Mouse (Mus musculus): Measurements from ENCODE around the gene Zfp91. TPM values are rescaled to one million over a fixed set of nuclear protein-coding genes. Genes with fewer than 3 reads are reported as not detected.

Gene Zfp91
- polyA plus RNA-seq, 1 experiment from 2014 or later = 16.3 TPM

DNA sequence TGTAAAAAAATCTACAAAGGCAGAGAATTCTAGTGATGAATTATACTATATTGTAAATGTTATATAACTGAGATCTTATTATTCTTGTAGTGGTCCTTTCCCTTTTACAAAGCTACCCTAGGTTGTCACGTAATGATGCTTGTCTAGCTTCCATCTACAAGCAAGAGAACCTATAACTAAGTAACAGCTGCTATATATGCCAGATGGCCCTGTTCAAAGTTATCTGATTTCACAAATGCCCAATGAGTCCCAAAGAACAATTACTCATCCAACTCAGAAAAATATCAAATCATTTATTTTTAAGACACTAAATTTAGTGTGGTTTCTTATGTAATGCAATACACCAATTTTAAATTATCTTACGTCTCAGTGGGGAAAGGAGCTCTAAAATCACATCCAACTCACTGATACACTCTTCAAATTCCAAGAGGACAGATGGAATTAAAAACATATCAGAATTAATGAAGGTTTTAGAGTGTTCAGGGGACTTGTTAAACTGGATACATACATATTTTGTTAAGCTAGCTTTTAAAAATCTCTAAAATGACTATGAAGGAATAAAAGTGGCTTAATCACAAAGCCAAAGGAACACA lies 9.0 kb downstream of the Zfp91 start:
- no peak overlapping the region for H3K9ac ChIP-seq
- no peaks in the 10 kb centered on the region for H3K27me3 ChIP-seq
- no peak for ATAC-seq
- H3K9me3 ChIP-seq (replicated peaks) = no peaks in the 10 kb centered on the region
- H3K4me3 ChIP-seq = no peak overlapping the region
- H3K36me3 ChIP-seq (ENCODE audit: poor library complexity, severe bottlenecking) = no peaks in the 10 kb centered on the region
- H3K4me1 ChIP-seq = peaks cover 8% of the 10 kb centered on the region
- no peak overlapping the region for H3K27ac ChIP-seq
- H3K4me2 ChIP-seq = no peak overlapping the region
- 92% methylated on average over 2 of the region's 2 CpGs for WGBS

DNA sequence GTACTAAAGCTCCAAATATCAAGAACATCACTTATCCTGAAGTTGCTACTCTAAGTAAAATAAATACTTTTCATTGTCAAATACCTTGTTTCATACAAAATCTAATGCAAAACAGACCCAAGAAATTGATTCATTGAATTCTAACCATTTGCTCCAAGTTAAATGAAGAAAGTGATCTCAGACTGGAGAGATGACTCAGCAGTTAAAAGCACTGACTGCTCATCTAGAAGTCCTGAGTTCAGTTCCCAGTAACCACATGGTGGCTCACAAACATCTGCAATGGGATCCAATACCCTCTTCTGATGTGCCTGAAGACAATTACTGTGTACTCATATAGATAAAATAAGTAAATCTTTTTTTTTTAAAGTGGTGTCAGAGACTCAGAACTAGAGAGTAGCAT lies 15.5 kb downstream of the Zfp91 start:
- Histone ChIP-seq H3K27me3 (no peaks in the 10 kb centered on the region), H3K9ac (no peak overlapping the region), H3K27ac (no peak overlapping the region), H3K4me2 (no peak overlapping the region), H3K4me1 (no peaks in the 10 kb centered on the region), H3K36me3 (ENCODE audit: poor library complexity, severe bottlenecking) (peaks cover 17% of the 10 kb centered on the region), H3K4me3 (no peak overlapping the region), H3K9me3 (replicated peaks) (no peaks in the 10 kb centered on the region)
- ATAC-seq = no peak

DNA sequence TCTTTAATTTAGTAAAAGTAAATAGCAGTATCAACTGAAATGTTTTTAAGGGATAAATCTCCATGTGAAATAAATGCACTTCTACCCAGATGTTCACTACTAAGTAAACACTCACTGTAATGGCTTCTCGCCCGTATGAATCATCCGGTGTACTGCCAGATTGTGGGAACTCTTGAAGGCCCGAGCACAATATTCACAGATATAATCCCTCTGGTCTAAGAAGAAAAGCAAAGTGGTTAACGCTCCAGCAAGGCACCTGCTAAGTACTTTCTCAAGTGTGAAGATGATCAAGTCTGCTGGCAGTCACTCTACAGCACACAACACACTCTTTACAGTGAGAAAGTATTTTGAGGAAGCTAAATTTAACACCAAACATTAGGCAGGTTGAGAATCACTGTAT lies 25.0 kb downstream of the Zfp91 start:
- H3K4me1 ChIP-seq = peaks cover 5% of the 10 kb centered on the region; the same call in 1 of the 2 replicates
- H3K36me3 ChIP-seq (ENCODE audit: poor library complexity, severe bottlenecking) = peaks cover 57% of the 10 kb centered on the region
- ATAC-seq = no peak
- no peaks in the 10 kb centered on the region for H3K27me3 ChIP-seq
- H3K9ac ChIP-seq = no peak overlapping the region
- 87% methylated on average over 5 of the region's 5 CpGs for WGBS
- no peaks in the 10 kb centered on the region for H3K9me3 ChIP-seq (replicated peaks)
- no peak overlapping the region for H3K4me2 ChIP-seq
- no peak overlapping the region for H3K4me3 ChIP-seq
- H3K27ac ChIP-seq = no peak overlapping the region

DNA sequence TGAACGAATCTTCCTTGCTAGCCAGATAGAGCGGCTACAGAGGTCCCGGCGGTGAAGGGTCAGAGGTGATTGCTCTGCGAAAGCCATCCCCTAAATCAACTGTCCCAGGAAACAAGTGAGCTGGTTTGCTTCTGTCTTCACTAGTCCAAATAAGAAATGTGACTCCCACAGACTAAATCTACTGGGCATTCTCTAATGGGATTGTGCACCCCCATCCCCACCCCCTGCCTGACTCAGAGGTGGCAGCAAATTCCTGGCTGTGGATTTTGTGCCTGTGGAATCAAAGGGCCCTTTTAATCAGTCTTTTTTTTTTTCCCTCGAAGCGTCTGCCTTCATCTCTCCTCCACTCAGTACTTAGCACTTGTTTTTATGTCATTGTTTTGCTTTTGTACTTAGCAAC lies 30.6 kb downstream of the Zfp91 start, which contains the start of gene Cntf:
Gene Cntf, minus strand, starts transcription at position 325 of the 400 bp plus-strand sequence.
- Histone ChIP-seq H3K27me3 (no peaks in the 10 kb centered on the region), H3K9me3 (replicated peaks) (no peaks in the 10 kb centered on the region), H3K4me3 (no peak within 1 kb of the TSS), H3K36me3 (ENCODE audit: poor library complexity, severe bottlenecking) (peaks cover 71% of the 10 kb centered on the region), H3K27ac (no peak within 1 kb of the TSS), H3K4me1 (peaks cover 9% of the 10 kb centered on the region; the same call in 1 of the 2 replicates), H3K9ac (no peak within 1 kb of the TSS), H3K4me2 (no peak within 1 kb of the TSS)
- 49% methylated on average over 7 of the region's 7 CpGs for WGBS
- no peak for ATAC-seq

DNA sequence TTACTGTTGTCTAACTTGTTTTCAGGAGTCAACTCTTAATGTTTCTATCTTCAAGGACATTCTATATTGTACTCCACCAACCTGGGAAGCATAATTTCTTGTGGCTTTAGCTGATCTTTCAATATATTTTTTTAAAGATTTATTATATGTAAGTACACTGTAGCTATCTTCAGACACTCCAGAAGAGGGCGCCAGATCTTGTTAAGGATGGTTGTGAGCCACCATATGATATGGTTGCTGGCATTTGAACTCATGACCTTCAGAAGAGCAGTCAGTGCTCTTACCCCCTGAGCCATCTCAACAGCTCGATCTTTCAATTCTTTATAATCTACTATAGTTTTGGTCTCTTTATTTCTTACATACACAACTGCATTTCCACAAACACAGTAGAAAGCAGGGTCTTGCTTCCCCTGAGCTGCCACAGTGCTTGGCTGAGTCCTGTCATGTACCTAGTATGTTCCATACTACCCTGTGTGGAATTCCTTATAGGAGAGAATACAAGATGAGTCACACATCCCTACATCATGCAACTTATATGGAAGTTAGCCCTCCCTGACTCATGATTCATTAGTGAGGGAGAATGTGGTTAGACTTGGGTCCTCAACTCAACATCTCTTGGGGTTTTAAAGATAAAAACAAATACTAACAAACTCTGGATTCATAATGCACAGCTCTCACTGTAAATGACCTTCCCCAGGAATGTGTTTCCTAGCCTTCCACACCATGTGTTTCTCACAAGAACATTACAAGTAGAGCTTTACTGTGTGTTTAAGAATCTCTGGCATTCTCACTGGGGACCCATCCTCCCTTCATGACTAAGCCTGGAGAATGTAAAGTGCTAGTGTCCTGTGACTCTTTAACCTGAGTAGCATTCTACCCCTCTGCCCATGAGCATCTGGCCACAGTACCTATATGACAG lies 33.5 kb downstream of the Zfp91 start:
- no peak for ATAC-seq
- Histone ChIP-seq H3K4me3 (no peak overlapping the region), H3K4me1 (peaks cover 9% of the 10 kb centered on the region; the same call in 1 of the 2 replicates), H3K4me2 (no peak overlapping the region), H3K27me3 (no peaks in the 10 kb centered on the region), H3K27ac (no peak overlapping the region), H3K9ac (no peak overlapping the region), H3K36me3 (ENCODE audit: poor library complexity, severe bottlenecking) (peaks cover 43% of the 10 kb centered on the region), H3K9me3 (replicated peaks) (no peaks in the 10 kb centered on the region)
- WGBS = 52% methylated on average over 2 of the region's 2 CpGs

DNA sequence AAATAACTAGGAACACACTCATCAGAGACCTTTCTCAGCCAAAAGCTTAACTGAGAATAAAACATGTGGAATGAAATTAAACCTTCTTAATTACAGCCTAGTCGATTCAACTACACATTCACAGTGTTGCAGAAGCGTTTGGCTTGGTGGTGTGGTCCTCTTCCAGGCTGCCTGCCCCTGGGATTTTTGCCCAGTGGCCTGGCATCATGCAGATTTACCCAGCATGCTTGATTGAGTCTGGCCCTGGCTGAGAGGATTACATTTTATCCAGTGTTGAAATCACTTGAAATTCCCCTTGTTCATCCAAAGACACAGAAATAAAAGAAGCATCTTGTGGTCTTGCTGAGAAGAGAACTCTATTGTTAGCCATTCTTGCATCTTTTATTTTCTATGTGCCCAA lies 36.3 kb downstream of the Zfp91 start:
- ATAC-seq = peak; percentile 69
- Histone ChIP-seq H3K27ac (no peak overlapping the region), H3K27me3 (no peaks in the 10 kb centered on the region), H3K9me3 (replicated peaks) (no peaks in the 10 kb centered on the region), H3K4me3 (no peak overlapping the region), H3K9ac (no peak overlapping the region), H3K4me2 (no peak overlapping the region), H3K4me1 (no peaks in the 10 kb centered on the region), H3K36me3 (ENCODE audit: poor library complexity, severe bottlenecking) (peaks cover 27% of the 10 kb centered on the region)
- 35% methylated on average over 2 of the region's 2 CpGs for WGBS

DNA sequence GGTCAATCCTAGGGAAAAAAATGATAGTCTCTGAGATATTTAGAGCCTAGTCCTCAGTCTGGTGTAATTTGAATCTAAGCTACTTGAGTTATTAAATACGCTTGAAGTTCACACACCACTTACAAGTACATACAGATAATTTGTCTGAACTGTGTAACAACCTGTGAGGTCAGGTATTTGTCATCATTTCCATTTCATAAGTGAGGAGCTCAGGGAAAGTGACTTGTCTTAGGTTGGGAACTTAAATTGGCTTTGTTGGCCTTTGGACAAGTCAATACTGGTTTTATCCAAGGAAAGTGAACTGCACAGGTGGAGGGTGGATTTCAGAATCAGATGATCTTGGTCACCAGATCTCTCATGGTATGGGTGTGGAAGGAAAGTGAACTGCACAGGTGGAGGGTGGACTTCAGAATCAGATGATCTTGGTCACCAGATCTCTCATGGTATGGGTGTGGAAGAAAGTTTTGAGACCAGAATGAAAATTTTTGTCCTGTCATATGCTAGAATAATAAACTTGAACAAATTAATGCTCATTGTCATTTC lies 36.9 kb downstream of the Zfp91 start:
- WGBS = 91% methylated on average over 1 of the region's 1 CpGs
- H3K36me3 ChIP-seq (ENCODE audit: poor library complexity, severe bottlenecking) = peaks cover 22% of the 10 kb centered on the region
- no peak overlapping the region for H3K4me2 ChIP-seq
- no peaks in the 10 kb centered on the region for H3K27me3 ChIP-seq
- H3K27ac ChIP-seq = no peak overlapping the region
- no peak overlapping the region for H3K9ac ChIP-seq
- no peaks in the 10 kb centered on the region for H3K9me3 ChIP-seq (replicated peaks)
- no peaks in the 10 kb centered on the region for H3K4me1 ChIP-seq
- ATAC-seq = no peak
- no peak overlapping the region for H3K4me3 ChIP-seq

DNA sequence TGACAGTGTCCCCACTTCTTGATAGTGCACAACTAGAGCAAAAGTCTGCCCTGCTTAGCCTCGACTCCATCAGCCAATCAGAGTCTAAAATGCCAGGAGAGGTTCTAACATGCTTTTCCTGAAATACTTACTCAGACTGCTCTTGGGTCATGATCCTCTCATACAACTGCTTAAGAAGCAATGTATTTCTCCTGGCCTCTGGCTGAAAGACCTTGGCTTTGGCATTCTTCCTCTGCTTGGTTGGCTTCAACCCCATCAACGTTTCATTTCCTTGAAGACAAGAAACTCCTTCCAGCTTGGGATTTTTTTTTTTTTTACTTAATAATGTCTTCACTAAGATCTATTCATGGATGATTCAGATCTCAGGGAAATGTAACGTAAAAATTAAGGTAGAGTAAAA lies 39.6 kb downstream of the Zfp91 start:
- Histone ChIP-seq H3K4me1 (no peaks in the 10 kb centered on the region), H3K9me3 (replicated peaks) (no peaks in the 10 kb centered on the region), H3K9ac (no peak overlapping the region), H3K27me3 (no peaks in the 10 kb centered on the region), H3K4me3 (no peak overlapping the region), H3K4me2 (no peak overlapping the region), H3K27ac (no peak overlapping the region), H3K36me3 (ENCODE audit: poor library complexity, severe bottlenecking) (no peaks in the 10 kb centered on the region)
- WGBS = 83% methylated on average over 3 of the region's 3 CpGs
- no peak for ATAC-seq

DNA sequence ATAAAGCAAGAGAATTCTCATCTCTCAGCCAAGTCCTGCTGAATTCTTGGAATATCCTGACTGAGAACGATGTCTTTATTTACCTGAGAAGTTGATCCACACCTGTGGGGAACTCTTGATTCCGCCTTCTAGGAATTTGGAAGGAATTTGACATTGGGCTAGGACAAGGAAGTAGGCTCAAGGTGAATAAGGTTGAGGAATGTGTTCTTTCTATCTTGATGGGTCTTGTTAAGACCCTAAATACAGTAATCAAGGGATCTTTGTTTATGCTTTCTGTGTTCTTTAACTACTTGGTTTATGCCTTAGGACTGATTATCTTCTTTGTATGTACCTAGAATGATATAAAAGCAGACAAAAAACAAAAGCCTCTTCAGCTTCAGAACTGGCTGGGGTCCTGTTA lies 64.0 kb downstream of the Zfp91 start:
- Histone ChIP-seq H3K4me2 (no peak overlapping the region), H3K9me3 (replicated peaks) (no peaks in the 10 kb centered on the region), H3K4me3 (no peak overlapping the region), H3K27me3 (no peaks in the 10 kb centered on the region), H3K27ac (no peak overlapping the region), H3K36me3 (ENCODE audit: poor library complexity, severe bottlenecking) (no peaks in the 10 kb centered on the region), H3K9ac (no peak overlapping the region), H3K4me1 (no peaks in the 10 kb centered on the region)
- 91% methylated on average over 2 of the region's 2 CpGs for WGBS
- ATAC-seq = no peak

DNA sequence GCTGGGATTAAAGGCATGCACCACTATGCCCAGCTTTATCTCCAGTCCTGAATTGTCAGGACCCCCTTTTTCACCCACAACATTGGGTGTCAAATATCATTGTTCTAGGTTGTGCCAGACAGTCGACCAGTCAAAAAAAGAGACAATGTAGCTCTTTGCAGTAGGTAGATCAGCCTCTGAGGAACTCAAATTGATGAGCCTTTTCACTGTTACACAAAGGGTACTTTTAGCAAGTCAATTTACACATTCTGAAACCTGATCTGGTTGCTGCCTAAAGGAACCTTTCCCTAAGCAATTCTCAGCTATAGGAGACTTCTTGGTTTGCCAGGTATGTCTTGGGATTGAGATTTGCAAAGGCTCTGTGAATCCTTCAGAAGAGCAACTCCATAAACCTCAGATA lies 64.9 kb downstream of the Zfp91 start:
- Histone ChIP-seq H3K27ac (no peak overlapping the region), H3K36me3 (ENCODE audit: poor library complexity, severe bottlenecking) (no peaks in the 10 kb centered on the region), H3K9ac (no peak overlapping the region), H3K9me3 (replicated peaks) (no peaks in the 10 kb centered on the region), H3K4me3 (no peak overlapping the region), H3K4me2 (no peak overlapping the region), H3K4me1 (no peaks in the 10 kb centered on the region), H3K27me3 (no peaks in the 10 kb centered on the region)
- 48% methylated on average over 1 of the region's 1 CpGs for WGBS
- ATAC-seq = no peak

DNA sequence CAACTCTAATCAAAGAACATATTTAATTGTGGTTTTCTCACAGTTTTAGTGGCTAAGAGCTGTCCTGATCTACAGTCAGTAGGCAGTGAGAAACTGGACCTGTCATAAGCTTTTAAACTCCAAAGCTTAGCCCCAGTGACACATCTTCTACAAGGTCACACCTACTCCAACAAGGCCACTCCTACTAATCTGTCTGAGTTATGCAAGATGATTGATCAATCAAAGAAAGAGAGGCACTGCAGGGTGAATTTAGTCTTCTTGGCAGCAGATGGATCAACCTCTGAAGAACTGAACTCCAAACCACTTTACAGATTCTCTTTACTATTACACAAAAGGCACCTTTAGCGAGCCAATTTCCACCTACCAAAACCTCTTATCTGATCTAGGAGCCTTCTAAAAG lies 70.1 kb downstream of the Zfp91 start:
- no peak overlapping the region for H3K27ac ChIP-seq
- WGBS = 76% methylated on average over 1 of the region's 1 CpGs
- H3K36me3 ChIP-seq (ENCODE audit: poor library complexity, severe bottlenecking) = no peaks in the 10 kb centered on the region
- H3K9ac ChIP-seq = no peak overlapping the region
- no peak overlapping the region for H3K4me3 ChIP-seq
- no peaks in the 10 kb centered on the region for H3K27me3 ChIP-seq
- H3K4me1 ChIP-seq = no peaks in the 10 kb centered on the region
- no peak for ATAC-seq
- no peaks in the 10 kb centered on the region for H3K9me3 ChIP-seq (replicated peaks)
- H3K4me2 ChIP-seq = no peak overlapping the region

DNA sequence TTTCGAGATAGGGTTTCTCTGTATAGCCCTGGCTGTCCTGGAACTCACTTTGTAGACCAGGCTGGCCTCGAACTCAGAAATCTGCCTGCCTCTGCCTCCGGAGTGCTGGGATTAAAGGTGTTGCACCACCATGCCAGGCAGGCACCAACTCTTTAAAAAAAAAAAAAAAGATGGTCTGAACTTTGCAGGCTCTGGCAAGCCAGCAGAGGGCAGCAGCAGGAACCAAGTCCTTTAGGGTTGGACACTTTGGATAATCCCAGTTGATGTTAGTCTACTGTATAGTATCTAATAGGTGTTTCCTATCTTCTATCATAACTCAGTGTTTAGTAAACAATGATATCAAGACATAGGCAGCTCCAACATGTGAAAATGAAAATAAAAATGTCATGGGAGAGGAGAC lies 73.6 kb downstream of the Zfp91 start:
- Histone ChIP-seq H3K4me1 (no peaks in the 10 kb centered on the region), H3K27ac (no peak overlapping the region), H3K4me2 (no peak overlapping the region), H3K9me3 (replicated peaks) (no peaks in the 10 kb centered on the region), H3K9ac (no peak overlapping the region), H3K36me3 (ENCODE audit: poor library complexity, severe bottlenecking) (no peaks in the 10 kb centered on the region), H3K4me3 (no peak overlapping the region), H3K27me3 (no peaks in the 10 kb centered on the region)
- WGBS = 70% methylated on average over 3 of the region's 3 CpGs
- ATAC-seq = no peak
